ENCODE assay signal across 9 mouse cellular contexts in genomic region chr15:88468810-88469209, GRCm38 (mm10).
DNase-seq lines count a peak whose midpoint lies in the region; ATAC-seq and TF ChIP-seq lines count a peak whose summit lies in the region.
"Had no signal": no experiment of that assay in that cellular context is flagged by ENCODE, and none has a peak within 500 bp of the region (broad histone marks: within the 10 kb centered on the region; RNA-seq: fewer than 3 reads in every experiment).

No protein-coding gene starts in this region.

- peaks cover 44% of the 10 kb centered on the region for H3K27me3 ChIP-seq in forebrain, embryonic 12.5 days
- H3K27me3 ChIP-seq in kidney, embryonic 16.5 days (ENCODE audit: insufficient read depth, low read length), result no peaks in the 10 kb centered on the region
- no peaks in the 10 kb centered on the region for H3K27me3 ChIP-seq in limb, embryonic 14.5 days (ENCODE audit: control insufficient read depth, insufficient read depth, low read length)
- H3K27me3 ChIP-seq: megakaryocyte, embryonic 14.5 days had no signal

- 21% methylated on average over 2 of the region's 2 CpGs for WGBS in lung, adult 2 months
- 44% methylated on average over 2 of the region's 2 CpGs for WGBS in forebrain, embryonic 12.5 days
- WGBS in kidney, embryonic 16.5 days, result 38% methylated on average over 2 of the region's 2 CpGs
- WGBS in limb, embryonic 14.5 days, result 37% methylated on average over 2 of the region's 2 CpGs

- peak; percentile 56 for TF ChIP-seq CTCF in lung, adult 2 months (IDR thresholded peaks at IDR 0.05; ENCODE audit: insufficient read depth, low read length)
- peak; percentile 82 for TF ChIP-seq CTCF in brain, embryonic 14.5 days (IDR thresholded peaks at IDR 0.05; ENCODE audit: borderline replicate concordance, extremely low read depth, insufficient read depth, insufficient read length)

- H3K9ac ChIP-seq in forebrain, embryonic 12.5 days, result no peak overlapping the region
- H3K9ac ChIP-seq in kidney, embryonic 16.5 days (replicated peaks; ENCODE audit: low read length), result no peak overlapping the region
- H3K9ac ChIP-seq in limb, embryonic 14.5 days (ENCODE audit: low read depth, low read length, severe bottlenecking), result no peak overlapping the region

- H3K4me2 ChIP-seq in forebrain, embryonic 12.5 days, result no peak overlapping the region
- H3K4me2 ChIP-seq in kidney, embryonic 16.5 days (replicated peaks; ENCODE audit: low read depth, low read length), result no peak overlapping the region
- no peak overlapping the region for H3K4me2 ChIP-seq in limb, embryonic 14.5 days (replicated peaks; ENCODE audit: low read depth, low read length, severe bottlenecking)

- peak; percentile 2 for DNase-seq in lung, adult 2 months
- no peak for DNase-seq in lung, adult 18-20 months
- DNase-seq in brain, embryonic 14.5 days (ENCODE audit: low read depth), result peak; percentile 93
- DNase-seq in limb, embryonic 14.5 days (ENCODE audit: low spot score), result peak; percentile 13
- DNase-seq in right cerebral cortex, postnatal 25 days, result peak; percentile 51
- DNase-seq in urinary bladder, postnatal 36 days (ENCODE audit: low spot score in 2 of 2), result no peak

- H3K4me1 ChIP-seq in lung, adult 2 months (ENCODE audit: control insufficient read depth, insufficient read depth, low read length), result no peaks in the 10 kb centered on the region
- H3K4me1 ChIP-seq in forebrain, embryonic 12.5 days, result peaks cover 29% of the 10 kb centered on the region
- H3K4me1 ChIP-seq in kidney, embryonic 16.5 days (ENCODE audit: insufficient read depth, low read length), result no peaks in the 10 kb centered on the region
- no peaks in the 10 kb centered on the region for H3K4me1 ChIP-seq in limb, embryonic 14.5 days (ENCODE audit: control insufficient read depth, insufficient read depth, low read length)
- H3K4me1 ChIP-seq: megakaryocyte, embryonic 14.5 days had no signal

- ATAC-seq in forebrain, embryonic 12.5 days (ENCODE audit: low FRiP score), result peak; percentile 73; the same call in 1 of the 2 replicates
- 0 out of 2 replicates have a peak, but pooled peaks have one; percentile 33 for ATAC-seq in kidney, embryonic 16.5 days (ENCODE audit: low FRiP score, low TSS enrichment)
- ATAC-seq in limb, embryonic 14.5 days (ENCODE audit: low FRiP score, low read depth), result no peak

- no peaks in the 10 kb centered on the region for H3K9me3 ChIP-seq in forebrain, embryonic 12.5 days
- no peaks in the 10 kb centered on the region for H3K9me3 ChIP-seq in kidney, embryonic 16.5 days (ENCODE audit: low read length)
- no peaks in the 10 kb centered on the region for H3K9me3 ChIP-seq in limb, embryonic 14.5 days (ENCODE audit: control insufficient read depth, low read length)

- no peaks in the 10 kb centered on the region for H3K36me3 ChIP-seq in forebrain, embryonic 12.5 days (replicated peaks)
- H3K36me3 ChIP-seq in kidney, embryonic 16.5 days (ENCODE audit: insufficient read depth, low read length), result no peaks in the 10 kb centered on the region
- no peaks in the 10 kb centered on the region for H3K36me3 ChIP-seq in limb, embryonic 14.5 days (ENCODE audit: control insufficient read depth, insufficient read depth, low read length)

- H3K27ac ChIP-seq in forebrain, embryonic 12.5 days, result no peak overlapping the region
- no peak overlapping the region for H3K27ac ChIP-seq in kidney, embryonic 16.5 days (ENCODE audit: low read length)
- H3K27ac ChIP-seq in limb, embryonic 14.5 days (replicated peaks; ENCODE audit: low read depth, low read length), result no peak overlapping the region

- H3K4me3 ChIP-seq in lung, adult 2 months (replicated peaks; ENCODE audit: extremely low read depth, low read depth, low read length), result no peak overlapping the region
- no peak overlapping the region for H3K4me3 ChIP-seq in forebrain, embryonic 12.5 days (replicated peaks)
- H3K4me3 ChIP-seq in kidney, embryonic 16.5 days (ENCODE audit: low read length), result no peak overlapping the region
- no peak overlapping the region for H3K4me3 ChIP-seq in limb, embryonic 14.5 days (replicated peaks; ENCODE audit: low read length)
- H3K4me3 ChIP-seq: megakaryocyte, embryonic 14.5 days had no signal

- no peak for TF ChIP-seq POLR2A in lung, adult 2 months (IDR thresholded peaks at IDR 0.05; ENCODE audit: borderline replicate concordance, extremely low read depth, low read depth, low read length)
- TF ChIP-seq POLR2A in brain, embryonic 14.5 days (IDR thresholded peaks at IDR 0.05; ENCODE audit: borderline replicate concordance, extremely low read depth, insufficient read depth, insufficient read length, poor library complexity, severe bottlenecking), result no peak
- TF ChIP-seq POLR2A in limb, embryonic 14.5 days (IDR thresholded peaks at IDR 0.05; ENCODE audit: borderline replicate concordance, extremely low read depth, insufficient read depth, insufficient read length), result no peak

Comparison
In these comparisons a context has a peak if more than half of its experiments do, and no peak if none do; other contexts are left out.
1. DNase-seq: peak in lung, adult 2 months (single experiment), brain, embryonic 14.5 days (single experiment), limb, embryonic 14.5 days (single experiment) and right cerebral cortex, postnatal 25 days (single experiment); none in lung, adult 18-20 months (0 of 2) and urinary bladder, postnatal 36 days (0 of 2).